Mouse (Mus musculus) embryo, embryonic 10.5 days (tissue): ENCODE measurements around the gene Pdk1.

Experiments used
- DNase-seq: peaks from one replicate; pipeline ENCODE4 v3.0.0-alpha.2; 2015; ENCODE audit warnings: low spot score

The Pdk1 gene

DNA sequence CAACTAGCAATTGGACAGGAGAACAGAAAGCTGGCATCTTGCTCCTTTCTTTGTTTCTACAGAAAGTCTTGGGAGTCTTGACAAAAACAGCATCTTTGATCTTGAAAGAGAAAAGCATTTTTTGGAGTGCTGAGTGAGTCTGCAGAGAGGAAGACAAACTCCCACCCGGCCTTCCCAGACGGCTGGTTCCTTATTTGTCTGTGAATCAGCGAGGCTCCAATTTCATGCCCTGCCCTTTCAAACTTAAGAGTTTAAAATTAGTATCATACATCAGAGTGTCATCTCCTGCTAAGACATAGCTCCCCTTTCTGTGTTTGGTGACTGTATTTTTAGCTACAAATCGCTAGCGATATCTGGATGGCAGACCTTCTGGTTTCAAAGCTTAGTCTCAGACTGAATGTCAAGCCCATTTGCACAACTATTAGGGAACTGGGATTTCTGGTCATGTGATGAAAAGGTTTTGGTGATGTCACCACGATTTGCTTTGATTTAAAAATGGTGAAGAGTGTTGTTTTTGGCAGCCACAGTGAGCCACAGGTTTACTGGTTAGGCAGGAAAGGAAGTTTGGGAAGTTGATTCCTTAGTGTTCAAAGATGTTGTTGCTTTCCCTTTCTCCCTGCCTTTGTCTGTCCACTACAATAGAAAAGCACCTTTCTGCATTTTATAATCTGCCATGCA is 65.8 kb downstream of the Pdk1 start:
- DNase-seq = no peak

- DNase-seq = no peak
Measured at GRCm38 (mm10) chr2:71941005-71941720, 68.1 kb downstream of the Pdk1 start.

DNA sequence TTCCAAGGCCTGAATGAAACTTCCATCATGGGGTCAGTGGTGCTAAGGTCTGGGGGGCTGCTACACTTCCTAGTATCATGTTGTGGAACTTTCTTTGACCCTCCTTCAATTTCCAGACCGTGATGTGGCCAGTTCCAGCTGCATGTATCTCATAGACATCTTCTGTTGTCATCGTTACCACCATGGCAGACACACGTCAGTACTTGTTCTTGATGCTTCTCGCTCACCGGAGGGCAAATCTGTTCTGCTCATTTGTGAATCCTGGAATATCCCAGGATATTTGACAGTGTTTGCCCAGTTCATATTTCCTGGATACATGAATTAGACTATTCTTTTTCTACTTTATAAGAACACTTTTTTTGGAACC is 68.7 kb downstream of the Pdk1 start:
- no peak for DNase-seq

DNA sequence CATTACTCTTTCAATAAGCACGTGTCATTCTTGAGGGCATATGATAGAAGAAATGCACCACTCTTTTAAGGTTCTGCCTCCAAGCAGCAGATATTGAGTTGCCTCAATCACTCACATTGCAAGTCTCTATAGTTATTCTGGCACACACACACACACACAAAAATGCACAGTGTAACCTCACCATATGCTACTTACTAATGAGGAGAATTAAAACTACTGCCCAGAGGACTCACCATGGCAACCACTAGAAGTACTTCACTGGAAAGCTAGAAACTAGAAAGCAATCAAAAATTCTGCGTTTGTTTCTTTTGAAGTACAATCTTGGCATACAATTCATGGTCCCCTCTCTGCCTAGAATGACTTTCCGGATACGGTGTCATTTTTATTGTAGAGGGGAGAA is 78.2 kb downstream of the Pdk1 start:
- no peak for DNase-seq
